Mouse (Mus musculus) gastrocnemius, postnatal 10 days (tissue): Measurements from ENCODE around the gene 4933402N22Rik. TPM values are rescaled to one million over a fixed set of nuclear protein-coding genes. Genes with fewer than 3 reads are reported as not detected.
"Not testable (repeated sequence)": the region's sequence is repeated elsewhere in the genome, so short reads cannot be mapped to it uniquely, and the experiment has no call there.

Source experiments
- DNase-seq: peaks from one replicate; pipeline ENCODE4 v3.0.0; 2021; ENCODE audit warnings: mixed read lengths
- long read RNA-seq, 2 experiments: library from polyadenylated mRNA; stranded (forward); transcript quantifications; one replicate each; pipeline ENCODE4 v2.0.0; 2021
- total RNA-seq, 2 experiments: library from RNA; stranded (reverse); gene quantifications; 2 replicates each; pipeline ENCODE4 v1.2.3; 2021

4933402N22Rik gene
- not detected for total RNA-seq
- long read RNA-seq, experiment 1 = 0 reads
- long read RNA-seq, experiment 2 = 0 reads

GRCm38 (mm10) chr5:11917743-11918142 is at the start of gene 4933402N22Rik:
TSS of gene 4933402N22Rik (plus strand) at chr5:11918043.
- not testable (repeated sequence) for DNase-seq

- not testable (repeated sequence) for DNase-seq
Measured at GRCm38 (mm10) chr5:11923790-11924189, 5.9 kb downstream of the 4933402N22Rik start.

Other genes starting within 250 kb of the 4933402N22Rik start
- gene Gm8922, start 236.1 kb upstream of the 4933402N22Rik start, total RNA-seq = not detected
- gene Gm8926, start 147.5 kb upstream of the 4933402N22Rik start, total RNA-seq = not detected
- not detected for gene Gm6465, start 72.5 kb upstream of the 4933402N22Rik start, total RNA-seq